Mouse (Mus musculus) small intestine, adult 2 months (tissue): Measurements from ENCODE around the gene Itga2b.

Source experiments
- CTCF ChIP-seq: fragments of 200-500 bp; IDR thresholded peaks from 2 replicates; pipeline ENCODE4 v1.5.1; 2012; ENCODE audit warnings: low read depth, mild to moderate bottlenecking, control low read depth, inconsistent platforms, low read length, moderate library complexity, mixed read lengths; ENCODE audit not compliant: insufficient replicate concordance, insufficient read length; ENCODE audit errors: extremely low read depth
- POLR2A ChIP-seq: fragments of 200-500 bp; IDR thresholded peaks from 2 replicates; pipeline ENCODE4 v1.6.1; 2012; ENCODE audit warnings: low read depth, mild to moderate bottlenecking, control low read depth, inconsistent platforms, low read length, moderate library complexity

- TF ChIP-seq CTCF (no peak), POLR2A (no peak)
Measured at GRCm38 (mm10) chr11:102475027-102475426, 5.1 kb upstream of the Itga2b start.
